Mouse (Mus musculus): ENCODE results near the gene Tmem150a.

DNA sequence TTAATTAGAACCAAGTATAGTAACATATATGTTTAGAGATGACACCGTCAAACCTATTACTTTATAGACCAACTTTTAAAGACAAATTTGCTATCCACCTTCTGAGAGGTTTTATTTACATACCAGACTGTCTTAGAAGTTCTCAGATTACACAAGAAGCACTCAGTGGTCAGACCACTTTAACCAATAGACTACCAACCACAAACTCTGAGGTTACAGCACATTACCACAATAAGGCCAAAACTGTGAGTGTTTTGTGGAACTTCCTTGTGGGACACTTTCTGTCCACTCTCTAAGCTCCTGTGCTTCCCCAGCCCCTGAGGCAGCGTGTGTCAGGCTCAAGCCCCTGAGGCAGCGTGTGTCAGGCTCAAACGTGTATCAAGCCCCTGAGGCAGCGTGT, 26.2 kb upstream of the Tmem150a start:
- TF ChIP-seq POLR2A (IDR thresholded peaks at IDR 0.05; ENCODE audit: low read depth, low read length) (no peak), CTCF (IDR thresholded peaks at IDR 0.05; ENCODE audit: borderline replicate concordance, insufficient read depth, low read length) (no peak)

Data from embryonic fibroblast, embryonic 13.5 days (primary cell).